Mouse (Mus musculus) cerebellum, postnatal 36 days (tissue): ENCODE data around the gene Zfp366.

Experiments
- DNase-seq, 2 experiments: peaks; one replicate each; pipeline ENCODE4 v3.0.0; 2021 to 2022; ENCODE audit warnings: mixed read lengths in 2 of 2

The Zfp366 gene

GRCm38 (mm10) chr13:99187456-99187855 lies 2.8 kb downstream of the Zfp366 start:
- no peak for DNase-seq

GRCm38 (mm10) chr13:99188625-99189024 lies 4.0 kb downstream of the Zfp366 start:
- no peak for DNase-seq

GRCm38 (mm10) chr13:99189671-99190070 lies 5.0 kb downstream of the Zfp366 start:
- DNase-seq, result no peak

- DNase-seq, result no peak
Measured at GRCm38 (mm10) chr13:99190466-99190865, 5.8 kb downstream of the Zfp366 start.

- DNase-seq, result no peak
Measured at GRCm38 (mm10) chr13:99191063-99191462, 6.4 kb downstream of the Zfp366 start.

GRCm38 (mm10) chr13:99196314-99196713 lies 11.7 kb downstream of the Zfp366 start:
- no peak for DNase-seq

GRCm38 (mm10) chr13:99196865-99197264 lies 12.2 kb downstream of the Zfp366 start:
- no peak for DNase-seq

- DNase-seq, result no peak
Measured at GRCm38 (mm10) chr13:99201647-99202574, 17.3 kb downstream of the Zfp366 start.

- no peak for DNase-seq
Measured at GRCm38 (mm10) chr13:99207214-99207613, 22.6 kb downstream of the Zfp366 start.

- DNase-seq, result no peak
Measured at GRCm38 (mm10) chr13:99209859-99210258, 25.2 kb downstream of the Zfp366 start.

GRCm38 (mm10) chr13:99210837-99211236 lies 26.2 kb downstream of the Zfp366 start:
- DNase-seq, result no peak

- DNase-seq, result no peak
Measured at GRCm38 (mm10) chr13:99212976-99213375, 28.4 kb downstream of the Zfp366 start.

GRCm38 (mm10) chr13:99216005-99216404 lies 31.4 kb downstream of the Zfp366 start:
- DNase-seq, result no peak

GRCm38 (mm10) chr13:99217984-99218383 lies 33.4 kb downstream of the Zfp366 start:
- DNase-seq, result no peak

GRCm38 (mm10) chr13:99219586-99219985 lies 35.0 kb downstream of the Zfp366 start:
- DNase-seq, result no peak

GRCm38 (mm10) chr13:99221996-99222395 lies 37.4 kb downstream of the Zfp366 start:
- no peak for DNase-seq

- DNase-seq, result no peak
Measured at GRCm38 (mm10) chr13:99222476-99222875, 37.9 kb downstream of the Zfp366 start.

- DNase-seq, result peak; percentile 37 to 53
Measured at GRCm38 (mm10) chr13:99223321-99223884, 38.8 kb downstream of the Zfp366 start.

- no peak for DNase-seq
Measured at GRCm38 (mm10) chr13:99223917-99224316, 39.3 kb downstream of the Zfp366 start.

- DNase-seq, result no peak
Measured at GRCm38 (mm10) chr13:99225374-99226240, 41.0 kb downstream of the Zfp366 start.

GRCm38 (mm10) chr13:99226809-99227208 lies 42.2 kb downstream of the Zfp366 start:
- no peak for DNase-seq

GRCm38 (mm10) chr13:99227456-99228250 lies 43.0 kb downstream of the Zfp366 start:
- DNase-seq, result no peak
